In the genomic region with DNA sequence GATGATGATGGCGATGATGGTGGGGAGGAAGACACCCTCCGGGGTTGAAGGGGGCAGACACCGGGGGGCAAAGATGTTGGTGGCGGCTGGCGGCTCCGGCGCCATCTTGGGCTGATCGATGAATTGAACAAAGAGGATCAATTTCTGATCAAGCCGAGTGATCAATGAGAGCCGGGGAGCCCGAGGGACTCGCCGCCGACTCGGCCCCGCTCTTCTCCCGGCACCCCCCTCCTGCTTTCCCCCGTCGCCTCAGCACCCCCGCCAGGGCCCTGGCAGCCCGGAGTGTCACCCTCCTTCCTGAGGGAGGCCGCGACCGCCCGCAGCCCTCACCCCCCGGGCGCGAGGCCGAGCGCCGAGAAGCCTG, we compare ENCODE assay signal across 8 mouse cellular contexts. TPM values are rescaled to one million over a fixed set of nuclear protein-coding genes. Genes with fewer than 3 reads are reported as not detected.
DNase-seq lines count a peak whose midpoint lies in the region; ATAC-seq lines count a peak whose summit lies in the region.

No protein-coding gene starts in this region.

- intact Hi-C loops in gastrocnemius, postnatal 14 days (cut with DNase I; ENCODE audit: low total_unique reads), result loop anchor here (5.0 kb wide), 1 partner anchor 56 kb away; no protein-coding TSS in a partner anchor

- H3K4me1 ChIP-seq in megakaryocyte, embryonic 14.5 days, result peaks cover 36% of the 10 kb centered on the region
- peaks cover 33% of the 10 kb centered on the region for H3K4me1 ChIP-seq in embryonic facial prominence, embryonic 15.5 days
- H3K4me1 ChIP-seq in limb, embryonic 11.5 days (ENCODE audit: control insufficient read depth, insufficient read depth, low read length), result peaks cover 28% of the 10 kb centered on the region
- peaks cover 28% of the 10 kb centered on the region for H3K4me1 ChIP-seq in neural tube, embryonic 12.5 days

- peak overlapping the region; percentile 99 for H3K4me2 ChIP-seq in embryonic facial prominence, embryonic 15.5 days (replicated peaks)
- peak overlapping the region; percentile 92 for H3K4me2 ChIP-seq in limb, embryonic 11.5 days (ENCODE audit: low read depth, severe bottlenecking)
- H3K4me2 ChIP-seq in neural tube, embryonic 12.5 days (replicated peaks), result peak overlapping the region; percentile 99

- peak overlapping the region; percentile 85 for H3K27ac ChIP-seq in embryonic facial prominence, embryonic 15.5 days (replicated peaks)
- peak overlapping the region; percentile 23 for H3K27ac ChIP-seq in limb, embryonic 11.5 days (replicated peaks; ENCODE audit: low read depth, low read length)
- peak overlapping the region; percentile 89 for H3K27ac ChIP-seq in neural tube, embryonic 12.5 days

- no peak for ATAC-seq in megakaryocyte, adult 5-6 weeks (ENCODE audit: poor library complexity, severe bottlenecking)
- ATAC-seq in embryonic facial prominence, embryonic 15.5 days (ENCODE audit: insufficient number of reproducible peaks, low FRiP score, low TSS enrichment, low read depth), result peak; percentile 52
- 0 out of 2 replicates have a peak, but pooled peaks have one; percentile 17 for ATAC-seq in limb, embryonic 11.5 days (ENCODE audit: insufficient number of reproducible peaks, low FRiP score, low TSS enrichment, low read depth)
- peak; percentile 54 for ATAC-seq in neural tube, embryonic 12.5 days (ENCODE audit: low FRiP score, low read depth)

- H3K36me3 ChIP-seq in megakaryocyte, embryonic 14.5 days (replicated peaks; ENCODE audit: low read length), result no peaks in the 10 kb centered on the region
- H3K36me3 ChIP-seq in embryonic facial prominence, embryonic 15.5 days, result no peaks in the 10 kb centered on the region
- no peaks in the 10 kb centered on the region for H3K36me3 ChIP-seq in limb, embryonic 11.5 days (ENCODE audit: control insufficient read depth, insufficient read depth, low read length)
- no peaks in the 10 kb centered on the region for H3K36me3 ChIP-seq in neural tube, embryonic 12.5 days

- H3K9ac ChIP-seq in embryonic facial prominence, embryonic 15.5 days, result peak overlapping the region; percentile 79
- peak overlapping the region; percentile 89 for H3K9ac ChIP-seq in limb, embryonic 11.5 days (ENCODE audit: low read length)
- peak overlapping the region; percentile 90 for H3K9ac ChIP-seq in neural tube, embryonic 12.5 days

- WGBS in embryonic facial prominence, embryonic 15.5 days, result 0% methylated on average over 31 of the region's 31 CpGs
- 1% methylated on average over 31 of the region's 31 CpGs for WGBS in limb, embryonic 11.5 days
- WGBS in neural tube, embryonic 12.5 days, result under 1% methylated on average over 31 of the region's 31 CpGs

- peaks cover 7% of the 10 kb centered on the region for H3K27me3 ChIP-seq in megakaryocyte, embryonic 14.5 days (replicated peaks)
- H3K27me3 ChIP-seq in embryonic facial prominence, embryonic 15.5 days, result peaks cover 36% of the 10 kb centered on the region
- H3K27me3 ChIP-seq in limb, embryonic 11.5 days (ENCODE audit: control insufficient read depth, insufficient read depth, low read length), result peaks cover 19% of the 10 kb centered on the region; the same call in 1 of the 2 replicates
- peaks cover 9% of the 10 kb centered on the region; the same call in 1 of the 2 replicates for H3K27me3 ChIP-seq in neural tube, embryonic 12.5 days (replicated peaks)

- H3K9me3 ChIP-seq in megakaryocyte, embryonic 14.5 days, result no peaks in the 10 kb centered on the region
- H3K9me3 ChIP-seq in embryonic facial prominence, embryonic 15.5 days (replicated peaks), result no peaks in the 10 kb centered on the region
- H3K9me3 ChIP-seq in limb, embryonic 11.5 days (ENCODE audit: control insufficient read depth, low read length), result no peaks in the 10 kb centered on the region
- H3K9me3 ChIP-seq in neural tube, embryonic 12.5 days, result no peaks in the 10 kb centered on the region

- peak overlapping the region; percentile 98 for H3K4me3 ChIP-seq in megakaryocyte, embryonic 14.5 days (replicated peaks)
- H3K4me3 ChIP-seq in embryonic facial prominence, embryonic 15.5 days (replicated peaks), result peak overlapping the region; percentile 93
- peak overlapping the region; percentile 71 for H3K4me3 ChIP-seq in limb, embryonic 11.5 days (ENCODE audit: low read depth, low read length)
- H3K4me3 ChIP-seq in neural tube, embryonic 12.5 days, result peak overlapping the region; percentile 95

- DNase-seq in gastrocnemius, adult 18-20 months (ENCODE audit: low spot score), result peak; percentile 24
- no peak for DNase-seq in gastrocnemius, postnatal 14 days
- DNase-seq in limb, embryonic 11.5 days (ENCODE audit: low spot score), result no peak
- no peak for DNase-seq in adrenal gland, postnatal 10 days

RNA-seq across cellular contexts. Expression of a gene that starts 0.5 kb away (rescaled TPM):
- 10 to 100 TPM; 82.7 to 88.7 TPM for total RNA-seq in gastrocnemius, adult 18-20 months (2021)
- 10 to 100 TPM; 66.0 to 68.2 TPM for total RNA-seq in gastrocnemius, postnatal 14 days (2021)
- polyA plus RNA-seq in megakaryocyte, embryonic 14.5 days (2012; ENCODE audit: insufficient read depth, low replicate concordance), result 29.7 and 39.7 TPM in 2 replicates
- 74.0 and 88.0 TPM in 2 replicates for total RNA-seq in megakaryocyte, adult 5-6 weeks (2015)
- 77.4 and 95.4 TPM in 2 replicates for total RNA-seq in megakaryocyte, adult 5-6 weeks (2017)
- polyA plus RNA-seq in embryonic facial prominence, embryonic 15.5 days (2015; fragmentation: Nextera tagmentation; extraction: Ambion mirVana), result 72.7 and 78.0 TPM in 2 replicates
- polyA plus RNA-seq in limb, embryonic 11.5 days (2014; fragmentation: Nextera tagmentation; extraction: Ambion mirVana), result 65.6 and 73.6 TPM in 2 replicates
- 117 and 118 TPM in 2 replicates for polyA plus RNA-seq in neural tube, embryonic 12.5 days (2016; fragmentation: Nextera tagmentation; extraction: Ambion mirVana)
- total RNA-seq in adrenal gland, postnatal 10 days (2021), result 10 to 100 TPM; 79.1 to 95.4 TPM

Comparison
In these comparisons a context has a peak if more than half of its experiments do, and no peak if none do; other contexts are left out.
1. H3K27ac ChIP-seq: peak in every context shown above with its lines; median percentile 89 in neural tube, embryonic 12.5 days; 85 in embryonic facial prominence, embryonic 15.5 days; 23 in limb, embryonic 11.5 days.